In the genomic region with DNA sequence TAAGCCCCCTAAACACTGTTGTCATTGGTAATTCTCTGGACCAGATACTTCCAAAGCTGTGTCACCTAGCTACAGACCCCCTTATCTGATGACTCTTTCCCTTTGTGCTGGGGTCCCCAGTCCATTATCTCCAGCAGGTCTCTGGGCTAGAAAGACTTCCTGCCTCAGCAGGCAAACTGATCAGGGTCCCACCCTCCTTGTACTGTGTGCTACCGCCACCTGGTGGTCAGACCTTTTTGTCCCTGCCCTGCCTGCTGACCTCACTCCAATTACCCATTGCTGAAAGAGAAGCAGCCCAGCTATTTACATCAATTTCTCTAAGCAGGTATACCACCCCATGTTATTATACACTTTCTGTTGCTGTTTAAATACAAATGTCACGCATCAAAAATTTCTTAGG, we compare ENCODE assay signal across 9 mouse cellular contexts. TPM values are rescaled to one million over a fixed set of nuclear protein-coding genes. Genes with fewer than 3 reads are reported as not detected.
DNase-seq lines count a peak whose midpoint lies in the region; ATAC-seq and TF ChIP-seq lines count a peak whose summit lies in the region.
"Had no signal": no experiment of that assay in that cellular context is flagged by ENCODE, and none has a peak within 500 bp of the region (broad histone marks: within the 10 kb centered on the region; RNA-seq: fewer than 3 reads in every experiment).

No protein-coding gene starts in this region.

- DNase-seq in layer of hippocampus, adult 11-12 months (ENCODE audit: low spot score), result peak; percentile 82
- DNase-seq in layer of hippocampus, adult 9-10 months (ENCODE audit: low spot score), result no peak
- DNase-seq in cerebellum, adult 11-12 months, result peak; percentile 27
- DNase-seq in forebrain, postnatal 0 days, result peak; percentile 71
- DNase-seq in intestine, embryonic 14.5 days (ENCODE audit: low spot score), result peak; percentile 87
- DNase-seq in left cerebral cortex, postnatal 10 days (ENCODE audit: extremely low spot score in 1 of 2, low spot score in 2 of 2), result peak; percentile 58 to 77
- peak; percentile 75 for DNase-seq in stomach, postnatal 0 days (ENCODE audit: low spot score)

- TF ChIP-seq CTCF in forebrain, postnatal 0 days (IDR thresholded peaks at IDR 0.05; ENCODE audit: low read depth), result peak; percentile 82
- TF ChIP-seq CTCF in stomach, postnatal 0 days (IDR thresholded peaks at IDR 0.05; ENCODE audit: low read depth), result peak; percentile 90

- ATAC-seq in forebrain, postnatal 0 days, result peak; percentile 50; the same call in 1 of the 2 replicates
- ATAC-seq in intestine, embryonic 14.5 days (replicated peaks; ENCODE audit: low FRiP score, low TSS enrichment, low read depth), result peak; percentile 53; the same call in 1 of the 2 replicates
- peak; percentile 58; the same call in 1 of the 2 replicates for ATAC-seq in midbrain, embryonic 12.5 days (ENCODE audit: low FRiP score, low read depth)
- no peak for ATAC-seq in stomach, postnatal 0 days (ENCODE audit: low FRiP score, low TSS enrichment)

- TF ChIP-seq EP300 in stomach, postnatal 0 days (optimal IDR thresholded peaks at IDR 0.05), result no peak

- WGBS in forebrain, postnatal 0 days, result 16% methylated on average over 2 of the region's 2 CpGs
- 6% methylated on average over 2 of the region's 2 CpGs for WGBS in intestine, embryonic 14.5 days
- WGBS in midbrain, embryonic 12.5 days, result 11% methylated on average over 2 of the region's 2 CpGs
- 10% methylated on average over 2 of the region's 2 CpGs for whole genome bisulfite sequencing in stomach, postnatal 0 days

- H3K4me3 ChIP-seq in forebrain, postnatal 0 days (ENCODE audit: low read depth, low read length), result no peak overlapping the region
- no peak overlapping the region for H3K4me3 ChIP-seq in intestine, embryonic 14.5 days (ENCODE audit: low read depth, low read length)
- no peak overlapping the region for H3K4me3 ChIP-seq in midbrain, embryonic 12.5 days
- H3K4me3 ChIP-seq in stomach, postnatal 0 days (ENCODE audit: low read depth, low read length), result no peak overlapping the region

- no peak overlapping the region for H3K27ac ChIP-seq in forebrain, postnatal 0 days (ENCODE audit: low read depth, low read length)
- no peak overlapping the region for H3K27ac ChIP-seq in intestine, embryonic 14.5 days (ENCODE audit: low read depth)
- H3K27ac ChIP-seq in midbrain, embryonic 12.5 days (replicated peaks), result no peak overlapping the region
- no peak overlapping the region for H3K27ac ChIP-seq in stomach, postnatal 0 days (replicated peaks)

- no peaks in the 10 kb centered on the region for H3K36me3 ChIP-seq in forebrain, postnatal 0 days (ENCODE audit: insufficient read depth)
- no peaks in the 10 kb centered on the region for H3K36me3 ChIP-seq in intestine, embryonic 14.5 days (ENCODE audit: control insufficient read depth, insufficient read depth, low read length)
- no peaks in the 10 kb centered on the region for H3K36me3 ChIP-seq in midbrain, embryonic 12.5 days
- no peaks in the 10 kb centered on the region for H3K36me3 ChIP-seq in stomach, postnatal 0 days (ENCODE audit: control insufficient read depth, insufficient read depth, low read length)

- intact Hi-C loops in left cerebral cortex, postnatal 10 days (cut with DNase I), result loop anchor here (5.0 kb wide), 1 partner anchor 252 kb away; no protein-coding TSS in a partner anchor

- H3K4me1 ChIP-seq in forebrain, postnatal 0 days (ENCODE audit: insufficient read depth), result no peaks in the 10 kb centered on the region
- no peaks in the 10 kb centered on the region for H3K4me1 ChIP-seq in intestine, embryonic 14.5 days (replicated peaks; ENCODE audit: control insufficient read depth, insufficient read depth, low read length)
- peaks cover 10% of the 10 kb centered on the region; the same call in 1 of the 2 replicates for H3K4me1 ChIP-seq in midbrain, embryonic 12.5 days
- no peaks in the 10 kb centered on the region for H3K4me1 ChIP-seq in stomach, postnatal 0 days (replicated peaks; ENCODE audit: control insufficient read depth, insufficient read depth)

- no peak overlapping the region for H3K9ac ChIP-seq in forebrain, postnatal 0 days
- H3K9ac ChIP-seq in intestine, embryonic 14.5 days (ENCODE audit: low read length), result no peak overlapping the region
- H3K9ac ChIP-seq in midbrain, embryonic 12.5 days (replicated peaks), result no peak overlapping the region
- no peak overlapping the region for H3K9ac ChIP-seq in stomach, postnatal 0 days (ENCODE audit: low read length)

- no peaks in the 10 kb centered on the region for H3K27me3 ChIP-seq in forebrain, postnatal 0 days (ENCODE audit: insufficient read depth, low read length)
- H3K27me3 ChIP-seq in intestine, embryonic 14.5 days (replicated peaks; ENCODE audit: control insufficient read depth, insufficient read depth, low read length), result no peaks in the 10 kb centered on the region
- H3K27me3 ChIP-seq in midbrain, embryonic 12.5 days, result no peaks in the 10 kb centered on the region
- no peaks in the 10 kb centered on the region for H3K27me3 ChIP-seq in stomach, postnatal 0 days (ENCODE audit: control insufficient read depth, insufficient read depth, low read length)

- no peak overlapping the region for H3K4me2 ChIP-seq in forebrain, postnatal 0 days (ENCODE audit: low read depth)
- H3K4me2 ChIP-seq in intestine, embryonic 14.5 days (ENCODE audit: low read length), result no peak overlapping the region
- no peak overlapping the region for H3K4me2 ChIP-seq in midbrain, embryonic 12.5 days (replicated peaks)
- H3K4me2 ChIP-seq in stomach, postnatal 0 days (replicated peaks; ENCODE audit: low read depth), result no peak overlapping the region

- no peaks in the 10 kb centered on the region for H3K9me3 ChIP-seq in forebrain, postnatal 0 days (ENCODE audit: low read length)
- H3K9me3 ChIP-seq in intestine, embryonic 14.5 days (ENCODE audit: control insufficient read depth, low read length), result no peaks in the 10 kb centered on the region
- no peaks in the 10 kb centered on the region for H3K9me3 ChIP-seq in midbrain, embryonic 12.5 days
- no peaks in the 10 kb centered on the region for H3K9me3 ChIP-seq in stomach, postnatal 0 days (ENCODE audit: control insufficient read depth, low read length)

RNA-seq across cellular contexts. Expression of gene Ccna1, which starts 9.1 kb away (rescaled TPM):
- 2.2 and 3.1 TPM in 2 replicates for total RNA-seq in forebrain, postnatal 0 days (2014; rRNA removed)
- 4.3 and 5.6 TPM in 2 replicates for polyA plus RNA-seq in forebrain, postnatal 0 days (2015; fragmentation: Nextera tagmentation; extraction: Ambion mirVana)
- 1.3 and 2.3 TPM in 2 replicates for polyA plus RNA-seq in intestine, embryonic 14.5 days (2014; fragmentation: Nextera tagmentation; extraction: Ambion mirVana)
- 1 to 10 TPM; 1.9 to 2.4 TPM for total RNA-seq in left cerebral cortex, postnatal 10 days (2021)
- 2.2 and 2.3 TPM in 2 replicates for polyA plus RNA-seq in midbrain, embryonic 12.5 days (2016; fragmentation: Nextera tagmentation; extraction: Ambion mirVana)
- polyA plus RNA-seq in stomach, postnatal 0 days (2015; fragmentation: Nextera tagmentation; extraction: Ambion mirVana), result 0.32 and 0.67 TPM in 2 replicates
- total RNA-seq: neutrophil, adult 5-6 weeks had no signal

RNA-seq across cellular contexts. Expression of gene Spg20, which starts 47.5 kb away (rescaled TPM):
- total RNA-seq in forebrain, postnatal 0 days (2014; rRNA removed), result 14.1 and 14.7 TPM in 2 replicates
- polyA plus RNA-seq in forebrain, postnatal 0 days (2015; fragmentation: Nextera tagmentation; extraction: Ambion mirVana), result 6.5 and 9.2 TPM in 2 replicates
- polyA plus RNA-seq in intestine, embryonic 14.5 days (2014; fragmentation: Nextera tagmentation; extraction: Ambion mirVana), result 42.8 and 47.1 TPM in 2 replicates
- total RNA-seq in left cerebral cortex, postnatal 10 days (2021), result 10 to 100 TPM; 13.6 to 20.2 TPM
- 35.9 and 37.8 TPM in 2 replicates for polyA plus RNA-seq in midbrain, embryonic 12.5 days (2016; fragmentation: Nextera tagmentation; extraction: Ambion mirVana)
- 14.4 and 16.1 TPM in 2 replicates for polyA plus RNA-seq in stomach, postnatal 0 days (2015; fragmentation: Nextera tagmentation; extraction: Ambion mirVana)
